Mouse (Mus musculus) C2C12 (cell line): Measurements from ENCODE around the gene Chl1. TPM values are rescaled to one million over a fixed set of nuclear protein-coding genes. Genes with fewer than 3 reads are reported as not detected.

ENCODE experiments used
- H3K27me3 ChIP-seq: one replicate; pipeline ENCODE4 v1.6.1; 2011; ENCODE audit not compliant: control insufficient read depth, insufficient read depth, insufficient read length
- H3K36me3 ChIP-seq: one replicate; pipeline ENCODE4 v1.6.1; 2011; ENCODE audit not compliant: control insufficient read depth, insufficient read depth
- H3K4me3 ChIP-seq: one replicate; pipeline ENCODE4 v1.5.1; 2011; ENCODE audit warnings: mild to moderate bottlenecking, control low read depth; ENCODE audit not compliant: poor library complexity, insufficient read depth, severe bottlenecking
- H3K79me2 ChIP-seq: one replicate; pipeline ENCODE4 v1.6.1; 2011; ENCODE audit not compliant: control insufficient read depth, insufficient read depth
- H3K79me3 ChIP-seq: one replicate; pipeline ENCODE4 v1.6.1; 2011; ENCODE audit warnings: low read depth, control low read depth
- H3ac ChIP-seq: one replicate; pipeline ENCODE3; 2011; ENCODE audit warnings: low read depth; ENCODE audit not compliant: control insufficient read depth, insufficient read length
- CEBPB ChIP-seq: IDR thresholded peaks from one replicate; pipeline ENCODE4 v1.6.1; 2011; ENCODE audit warnings: low read depth, mild to moderate bottlenecking, control low read depth, moderate library complexity
- CTCF ChIP-seq: IDR thresholded peaks from one replicate; pipeline ENCODE4 v1.5.1; 2011; ENCODE audit not compliant: control insufficient read depth, insufficient read depth, insufficient read length
- FOSL1 ChIP-seq: IDR thresholded peaks from one replicate; pipeline ENCODE4 v1.8.0; 2011; ENCODE audit warnings: mild to moderate bottlenecking, low read length; ENCODE audit not compliant: poor library complexity, insufficient read depth, severe bottlenecking
- MAX ChIP-seq: IDR thresholded peaks from one replicate; pipeline ENCODE4 v1.6.1; 2011; ENCODE audit warnings: mild to moderate bottlenecking, control low read depth
- MYOD1 ChIP-seq: IDR thresholded peaks from one replicate; pipeline ENCODE4 v1.6.1; 2011; ENCODE audit warnings: low read depth; ENCODE audit not compliant: control insufficient read depth, insufficient read length
- MYOG ChIP-seq: IDR thresholded peaks from one replicate; pipeline ENCODE4 v1.6.1; 2011; ENCODE audit not compliant: control insufficient read depth, insufficient read length; ENCODE audit errors: extremely low read depth
- USF1 ChIP-seq: IDR thresholded peaks from one replicate; pipeline ENCODE4 v1.6.1; 2011; ENCODE audit warnings: low read depth, mild to moderate bottlenecking, control low read depth, moderate library complexity
- polyA plus RNA-seq: library from polyadenylated mRNA; unstranded; fragments of >200 nt; fragmentation: generic; extraction: Trizol; gene quantifications from one replicate; pipeline ENCODE4 v1.2.1, GENCODE M21; 2012; ENCODE audit warnings: missing spikeins

The Chl1 gene
- polyA plus RNA-seq, 1 experiment: not detected

GRCm38 (mm10) chr6:103699482-103699881, 189.1 kb downstream of the Chl1 start:
- Histone ChIP-seq H3ac (no peak overlapping the region), H3K79me3 (no peaks in the 10 kb centered on the region), H3K79me2 (no peaks in the 10 kb centered on the region), H3K4me3 (no peak overlapping the region), H3K36me3 (no peaks in the 10 kb centered on the region), H3K27me3 (no peaks in the 10 kb centered on the region)
- TF ChIP-seq MYOD1 (no peak), CEBPB (no peak), MAX (no peak), CTCF (no peak), USF1 (no peak), FOSL1 (no peak), MYOG (no peak)

DNA sequence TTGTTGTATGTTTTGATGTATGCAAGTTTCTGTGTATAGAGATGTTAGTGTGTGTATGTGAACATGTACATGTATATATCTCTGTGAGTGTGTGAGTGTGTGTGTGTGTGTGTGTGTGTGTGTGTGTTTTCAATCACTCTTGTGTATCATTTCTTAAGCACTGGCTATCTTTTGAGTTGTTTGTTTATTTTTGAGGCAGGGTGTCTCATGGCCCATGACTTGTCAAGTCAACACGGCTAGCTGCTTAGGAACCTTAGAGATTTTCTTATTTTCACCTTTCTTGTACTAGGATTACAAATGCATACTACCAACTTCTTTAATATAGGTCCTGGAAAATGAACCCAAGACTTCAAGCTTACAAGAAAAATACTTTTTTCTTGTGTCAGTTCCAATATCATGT, 189.5 kb downstream of the Chl1 start:
- Histone ChIP-seq H3K4me3 (no peak overlapping the region), H3ac (no peak overlapping the region), H3K79me2 (no peaks in the 10 kb centered on the region), H3K27me3 (no peaks in the 10 kb centered on the region), H3K79me3 (no peaks in the 10 kb centered on the region), H3K36me3 (no peaks in the 10 kb centered on the region)
- no peak for TF ChIP-seq FOSL1
- TF ChIP-seq CTCF: no peak
- no peak for TF ChIP-seq MAX
- no peak for TF ChIP-seq CEBPB
- no peak for TF ChIP-seq MYOD1
- no peak for TF ChIP-seq USF1
- TF ChIP-seq MYOG: no peak

- H3K36me3 ChIP-seq: no peaks in the 10 kb centered on the region
- no peaks in the 10 kb centered on the region for H3K79me3 ChIP-seq
- H3K4me3 ChIP-seq: no peak overlapping the region
- H3K27me3 ChIP-seq: no peaks in the 10 kb centered on the region
- H3K79me2 ChIP-seq: no peaks in the 10 kb centered on the region
- TF ChIP-seq CTCF: no peak
- TF ChIP-seq FOSL1: no peak
- TF ChIP-seq MYOG: no peak
- TF ChIP-seq MAX: no peak
- no peak for TF ChIP-seq MYOD1
- no peak for TF ChIP-seq USF1
- TF ChIP-seq CEBPB: no peak
- no peak overlapping the region for H3ac ChIP-seq
These were observed 189.9 kb downstream of the Chl1 start for GRCm38 (mm10) chr6:103700336-103700735.

- H3K4me3 ChIP-seq: no peak overlapping the region
- TF ChIP-seq CEBPB: no peak
- no peak for TF ChIP-seq MAX
- no peak for TF ChIP-seq MYOG
- no peak for TF ChIP-seq FOSL1
- no peak for TF ChIP-seq USF1
- TF ChIP-seq CTCF: no peak
- no peak for TF ChIP-seq MYOD1
These were observed 196.0 kb downstream of the Chl1 start for GRCm38 (mm10) chr6:103706366-103706765.

DNA sequence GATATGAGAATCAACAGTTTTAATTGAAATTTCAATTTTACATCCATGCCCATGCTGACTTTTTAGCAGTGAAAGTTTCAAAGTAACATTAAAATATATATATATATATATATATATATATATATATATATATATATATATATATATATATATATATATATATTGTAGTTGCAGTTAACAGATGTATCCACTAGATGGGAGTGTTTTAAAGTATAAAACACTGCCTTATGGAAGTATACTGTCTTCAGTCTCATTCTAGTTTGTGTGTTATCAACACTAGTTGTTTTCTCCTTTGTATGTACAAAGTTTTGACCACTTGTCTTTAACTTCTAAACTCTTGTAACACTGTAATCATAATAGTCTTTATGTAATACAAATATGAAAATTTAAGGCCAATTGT, 228.9 kb downstream of the Chl1 start:
- Histone ChIP-seq H3K27me3 (no peaks in the 10 kb centered on the region), H3K36me3 (no peaks in the 10 kb centered on the region), H3ac (no peak overlapping the region), H3K79me2 (no peaks in the 10 kb centered on the region), H3K4me3 (no peak overlapping the region), H3K79me3 (no peaks in the 10 kb centered on the region)
- no peak for TF ChIP-seq MYOG
- no peak for TF ChIP-seq FOSL1
- no peak for TF ChIP-seq USF1
- TF ChIP-seq MAX: no peak
- no peak for TF ChIP-seq CEBPB
- no peak for TF ChIP-seq CTCF
- no peak for TF ChIP-seq MYOD1

More at GRCm38 (mm10) chr6:103706366-103706765, 196.0 kb downstream of the Chl1 start:
- H3ac ChIP-seq: no peak overlapping the region
- H3K79me2 ChIP-seq: no peaks in the 10 kb centered on the region
- H3K36me3 ChIP-seq: no peaks in the 10 kb centered on the region
- H3K27me3 ChIP-seq: no peaks in the 10 kb centered on the region
- no peaks in the 10 kb centered on the region for H3K79me3 ChIP-seq

DNA sequence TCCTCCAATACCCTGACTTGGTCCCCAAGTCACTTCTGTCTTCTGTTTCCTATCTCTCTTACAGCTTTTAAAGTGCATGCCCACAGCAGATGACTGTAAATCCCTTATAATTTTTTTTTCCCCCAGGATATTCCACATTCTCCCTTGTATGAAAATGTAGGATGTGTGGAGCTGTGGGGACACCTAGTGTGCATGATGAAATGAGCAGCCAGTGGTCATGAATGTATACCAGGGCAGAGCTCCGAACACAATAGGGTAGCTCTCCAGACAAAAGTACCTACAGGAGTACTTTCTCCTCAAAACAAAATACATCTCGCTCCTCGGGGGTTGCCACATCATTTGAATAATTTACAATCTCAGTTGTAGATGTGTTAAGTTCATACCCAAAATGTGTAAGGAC, 232.4 kb downstream of the Chl1 start:
- Histone ChIP-seq H3K36me3 (no peaks in the 10 kb centered on the region), H3ac (no peak overlapping the region), H3K4me3 (no peak overlapping the region), H3K79me3 (no peaks in the 10 kb centered on the region), H3K79me2 (no peaks in the 10 kb centered on the region), H3K27me3 (no peaks in the 10 kb centered on the region)
- no peak for TF ChIP-seq CEBPB
- TF ChIP-seq CTCF: no peak
- TF ChIP-seq MAX: no peak
- TF ChIP-seq MYOG: no peak
- TF ChIP-seq MYOD1: no peak
- TF ChIP-seq USF1: no peak
- no peak for TF ChIP-seq FOSL1
